Mouse (Mus musculus) midbrain, embryonic 16.5 days (tissue): ENCODE measurements around the gene Ifitm2. TPM values are rescaled to one million over a fixed set of nuclear protein-coding genes. Genes with fewer than 3 reads are reported as not detected.

Experiments used
- ATAC-seq: fragments of 200-750 bp; cut with Nextera tagmentation; 2 replicates; pipeline ENCODE4 v1.8.0; 2017; ENCODE audit warnings: moderate TSS enrichment
- H3K27ac ChIP-seq: fragments of 300-500 bp; sonication (generic); 2 replicates; pipeline ENCODE4 v1.5.1; 2014; ENCODE audit warnings: mild to moderate bottlenecking, low read length, mixed read lengths
- H3K27me3 ChIP-seq: fragments of 300-500 bp; sonication (generic); 2 replicates; pipeline ENCODE4 v1.6.1; 2014; ENCODE audit warnings: low read depth, low read length, mixed read lengths; ENCODE audit not compliant: control insufficient read depth, insufficient read depth
- H3K36me3 ChIP-seq: fragments of 300-500 bp; sonication (generic); 2 replicates; pipeline ENCODE4 v1.6.1; 2014; ENCODE audit warnings: mild to moderate bottlenecking, low read length, moderate library complexity, mixed read lengths; ENCODE audit not compliant: control insufficient read depth, insufficient read depth
- H3K4me1 ChIP-seq: fragments of 300-500 bp; sonication (generic); 2 replicates; pipeline ENCODE4 v1.6.1; 2014; ENCODE audit warnings: mild to moderate bottlenecking, low read length, mixed read lengths; ENCODE audit not compliant: control insufficient read depth, insufficient read depth
- H3K4me2 ChIP-seq: fragments of 300-500 bp; sonication (generic); 2 replicates; pipeline ENCODE4 v1.6.1; 2014; ENCODE audit warnings: mild to moderate bottlenecking, low read length, mixed read lengths
- H3K4me3 ChIP-seq: fragments of 300-500 bp; sonication (generic); 2 replicates; pipeline ENCODE4 v1.5.1; 2014; ENCODE audit warnings: low read depth, mild to moderate bottlenecking, low read length, moderate library complexity, mixed read lengths
- H3K9ac ChIP-seq: fragments of 300-500 bp; sonication (generic); 2 replicates; pipeline ENCODE4 v1.6.1; 2014; ENCODE audit warnings: low read depth, low read length, mixed read lengths
- H3K9me3 ChIP-seq: fragments of 300-500 bp; sonication (generic); replicated peaks from 2 replicates; pipeline ENCODE4 v1.6.1; 2014; ENCODE audit warnings: mild to moderate bottlenecking, low read length, mixed read lengths; ENCODE audit not compliant: control insufficient read depth, poor library complexity, severe bottlenecking
- WGBS: fragments of 180-500 bp; shearing (Covaris S2); extraction: QIAGEN DNeasy Blood & Tissue Kit; methylation state at CpG from one replicate; pipeline ENCODE4 v1.1.7; 2014; 5-methylcytosine and 5-hydroxymethylcytosine counted together
- polyA plus RNA-seq: library from polyadenylated mRNA; unstranded; fragments of >200 nt; fragmentation: Nextera tagmentation; extraction: Ambion mirVana; gene quantifications from 2 replicates; pipeline ENCODE4 v1.2.1, GENCODE M21; 2015

Ifitm2 gene
- 118 and 129 TPM in 2 replicates for polyA plus RNA-seq

- Histone ChIP-seq H3K9me3 (no peaks in the 10 kb centered on the region), H3K36me3 (no peaks in the 10 kb centered on the region), H3K4me2 (peak within 1 kb of the TSS; percentile 47), H3K4me3 (peak within 1 kb of the TSS; percentile 26), H3K27ac (no peak within 1 kb of the TSS), H3K27me3 (no peaks in the 10 kb centered on the region), H3K9ac (peak within 1 kb of the TSS; percentile 10; the same call in 1 of the 2 replicates), H3K4me1 (peaks cover 7% of the 10 kb centered on the region)
- WGBS = 22% methylated on average over 11 of the region's 11 CpGs
- ATAC-seq = peak; percentile 54
These were observed at the start of gene Ifitm2, which contains the start of gene Gm45717 for GRCm38 (mm10) chr7:140955758-140956555. Gene Ifitm2 (minus strand): TSS chr7:140955987. Gene Gm45717 (minus strand): TSS chr7:140955937.

GRCm38 (mm10) chr7:141003248-141004010 lies 47.6 kb upstream of the Ifitm2 start:
- WGBS = 81% methylated on average over 5 of the region's 5 CpGs
- H3K9ac ChIP-seq = no peak overlapping the region
- no peaks in the 10 kb centered on the region for H3K36me3 ChIP-seq
- no peaks in the 10 kb centered on the region for H3K27me3 ChIP-seq
- ATAC-seq = no peak
- H3K27ac ChIP-seq = no peak overlapping the region
- no peak overlapping the region for H3K4me2 ChIP-seq
- no peak overlapping the region for H3K4me3 ChIP-seq
- H3K4me1 ChIP-seq = no peaks in the 10 kb centered on the region
- no peaks in the 10 kb centered on the region for H3K9me3 ChIP-seq

- H3K36me3 ChIP-seq = no peaks in the 10 kb centered on the region
- WGBS = 71% methylated on average over 15 of the region's 15 CpGs
- H3K9ac ChIP-seq = no peak overlapping the region
- no peak overlapping the region for H3K4me2 ChIP-seq
- no peak overlapping the region for H3K4me3 ChIP-seq
- H3K27ac ChIP-seq = no peak overlapping the region
- no peaks in the 10 kb centered on the region for H3K27me3 ChIP-seq
- H3K9me3 ChIP-seq = no peaks in the 10 kb centered on the region
- ATAC-seq = no peak
- H3K4me1 ChIP-seq = no peaks in the 10 kb centered on the region
These were observed 45.3 kb upstream of the Ifitm2 start for GRCm38 (mm10) chr7:141000881-141001708.

- H3K9me3 ChIP-seq = no peaks in the 10 kb centered on the region
- no peak overlapping the region for H3K9ac ChIP-seq
- no peak for ATAC-seq
- no peak overlapping the region for H3K4me2 ChIP-seq
- no peaks in the 10 kb centered on the region for H3K4me1 ChIP-seq
- no peaks in the 10 kb centered on the region for H3K36me3 ChIP-seq
- H3K4me3 ChIP-seq = no peak overlapping the region
- H3K27me3 ChIP-seq = no peaks in the 10 kb centered on the region
- H3K27ac ChIP-seq = no peak overlapping the region
- WGBS = 94% methylated on average over 11 of the region's 11 CpGs
These were observed 43.3 kb upstream of the Ifitm2 start for GRCm38 (mm10) chr7:140998853-140999700.

GRCm38 (mm10) chr7:140997817-140998216 lies 42.0 kb upstream of the Ifitm2 start:
- H3K9me3 ChIP-seq = no peaks in the 10 kb centered on the region
- no peaks in the 10 kb centered on the region for H3K27me3 ChIP-seq
- no peak for ATAC-seq
- no peak overlapping the region for H3K9ac ChIP-seq
- no peak overlapping the region for H3K27ac ChIP-seq
- WGBS = 56% methylated on average over 1 of the region's 1 CpGs
- H3K36me3 ChIP-seq = no peaks in the 10 kb centered on the region
- no peak overlapping the region for H3K4me2 ChIP-seq
- H3K4me1 ChIP-seq = no peaks in the 10 kb centered on the region
- no peak overlapping the region for H3K4me3 ChIP-seq

- Histone ChIP-seq H3K4me2 (no peak overlapping the region), H3K36me3 (no peaks in the 10 kb centered on the region), H3K27ac (no peak overlapping the region), H3K9me3 (no peaks in the 10 kb centered on the region), H3K27me3 (no peaks in the 10 kb centered on the region), H3K4me3 (no peak overlapping the region), H3K9ac (no peak overlapping the region), H3K4me1 (no peaks in the 10 kb centered on the region)
- no peak for ATAC-seq
- 92% methylated on average over 14 of the region's 14 CpGs for WGBS
These were observed 35.4 kb upstream of the Ifitm2 start for GRCm38 (mm10) chr7:140991117-140991689.

- no peak overlapping the region for H3K9ac ChIP-seq
- no peaks in the 10 kb centered on the region for H3K27me3 ChIP-seq
- H3K27ac ChIP-seq = no peak overlapping the region
- H3K4me3 ChIP-seq = no peak overlapping the region
- ATAC-seq = no peak
- no peaks in the 10 kb centered on the region for H3K4me1 ChIP-seq
- H3K36me3 ChIP-seq = no peaks in the 10 kb centered on the region
- 78% methylated on average over 5 of the region's 5 CpGs for WGBS
- H3K4me2 ChIP-seq = no peak overlapping the region
- H3K9me3 ChIP-seq = no peaks in the 10 kb centered on the region
These were observed 34.8 kb upstream of the Ifitm2 start for GRCm38 (mm10) chr7:140990622-140991021.

- Histone ChIP-seq H3K4me1 (no peaks in the 10 kb centered on the region), H3K27ac (no peak overlapping the region), H3K27me3 (no peaks in the 10 kb centered on the region), H3K4me2 (no peak overlapping the region), H3K9me3 (no peaks in the 10 kb centered on the region), H3K9ac (no peak overlapping the region), H3K4me3 (no peak overlapping the region), H3K36me3 (no peaks in the 10 kb centered on the region)
- ATAC-seq = no peak
- WGBS = 82% methylated on average over 6 of the region's 6 CpGs
These were observed 34.4 kb upstream of the Ifitm2 start for GRCm38 (mm10) chr7:140990185-140990584.
